Mouse (Mus musculus) liver, embryonic 16.5 days (tissue): ENCODE results near the gene Srsf3. TPM values are rescaled to one million over a fixed set of nuclear protein-coding genes. Genes with fewer than 3 reads are reported as not detected.

Experiments used
- ATAC-seq: fragments of 200-750 bp; cut with Nextera tagmentation; 2 replicates; pipeline ENCODE4 v1.8.0; 2017; ENCODE audit warnings: low read depth, mild to moderate bottlenecking, moderate number of reproducible peaks, moderate library complexity
- H3K27ac ChIP-seq: fragments of 300-500 bp; sonication (generic); 2 replicates; pipeline ENCODE4 v1.5.1; 2014; ENCODE audit warnings: mild to moderate bottlenecking, low read length
- H3K27me3 ChIP-seq: fragments of 300-500 bp; sonication (generic); 2 replicates; pipeline ENCODE4 v1.6.1; 2014; ENCODE audit warnings: low read depth, low read length, mixed read lengths; ENCODE audit not compliant: control insufficient read depth, insufficient read depth
- H3K36me3 ChIP-seq: fragments of 300-500 bp; sonication (generic); 2 replicates; pipeline ENCODE4 v1.6.1; 2014; ENCODE audit warnings: mild to moderate bottlenecking; ENCODE audit not compliant: control insufficient read depth, insufficient read depth
- H3K4me1 ChIP-seq: fragments of 300-500 bp; sonication (generic); 2 replicates; pipeline ENCODE4 v1.6.1; 2014; ENCODE audit warnings: low read depth, low read length, mixed read lengths; ENCODE audit not compliant: control insufficient read depth
- H3K4me2 ChIP-seq: fragments of 300-500 bp; sonication (generic); 2 replicates; pipeline ENCODE4 v1.6.1; 2014; ENCODE audit warnings: low read depth, low read length, mixed read lengths
- H3K4me3 ChIP-seq: fragments of 300-500 bp; sonication (generic); 2 replicates; pipeline ENCODE4 v1.5.1; 2014; ENCODE audit warnings: low read depth, mild to moderate bottlenecking, low read length
- H3K9ac ChIP-seq: fragments of 300-500 bp; sonication (generic); 2 replicates; pipeline ENCODE4 v1.6.1; 2014; ENCODE audit warnings: low read depth, low read length
- H3K9me3 ChIP-seq: fragments of 300-500 bp; sonication (generic); replicated peaks from 2 replicates; pipeline ENCODE4 v1.6.1; 2016; ENCODE audit warnings: low read length; ENCODE audit not compliant: control insufficient read depth
- WGBS: fragments of 180-500 bp; shearing (Covaris S2); extraction: QIAGEN DNeasy Blood & Tissue Kit; methylation state at CpG from one replicate; pipeline ENCODE4 v1.1.7; 2014; ENCODE audit not compliant: insufficient replicate concordance; 5-methylcytosine and 5-hydroxymethylcytosine counted together
- polyA plus RNA-seq: library from polyadenylated mRNA; unstranded; fragments of >200 nt; fragmentation: Nextera tagmentation; extraction: Ambion mirVana; gene quantifications from 2 replicates; pipeline ENCODE4 v1.2.1, GENCODE M21; 2015

Gene Srsf3
- polyA plus RNA-seq, 1 experiment from 2014 or later, result 185 TPM

DNA sequence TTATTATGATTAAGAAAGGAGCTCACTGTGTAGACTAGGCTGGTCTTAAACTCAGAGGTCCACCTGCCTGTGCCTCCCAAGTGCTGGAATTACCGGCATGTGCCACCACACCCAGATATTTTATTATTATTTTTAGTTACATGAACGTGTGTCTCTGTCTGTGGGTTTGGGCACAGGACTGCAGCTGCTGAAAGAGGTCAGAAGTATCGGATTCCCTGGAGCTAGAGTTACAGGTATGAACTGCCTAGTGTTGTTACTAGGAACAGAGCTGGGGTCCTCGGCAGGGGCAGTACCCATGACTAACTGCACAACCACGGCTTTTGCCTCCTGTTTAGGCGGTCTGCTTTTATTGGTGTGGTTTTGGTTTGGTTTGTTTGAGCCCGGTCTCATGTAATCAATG lies 23.8 kb downstream of the Srsf3 start:
- no peak overlapping the region for H3K4me2 ChIP-seq
- no peaks in the 10 kb centered on the region for H3K36me3 ChIP-seq
- H3K9me3 ChIP-seq, result no peaks in the 10 kb centered on the region
- no peak overlapping the region for H3K4me3 ChIP-seq
- H3K27me3 ChIP-seq, result no peaks in the 10 kb centered on the region
- H3K4me1 ChIP-seq, result peaks cover 3% of the 10 kb centered on the region; the same call in 1 of the 2 replicates
- WGBS, result 22% methylated on average over 7 of the region's 7 CpGs
- H3K9ac ChIP-seq, result no peak overlapping the region
- ATAC-seq, result no peak
- no peak overlapping the region for H3K27ac ChIP-seq

DNA sequence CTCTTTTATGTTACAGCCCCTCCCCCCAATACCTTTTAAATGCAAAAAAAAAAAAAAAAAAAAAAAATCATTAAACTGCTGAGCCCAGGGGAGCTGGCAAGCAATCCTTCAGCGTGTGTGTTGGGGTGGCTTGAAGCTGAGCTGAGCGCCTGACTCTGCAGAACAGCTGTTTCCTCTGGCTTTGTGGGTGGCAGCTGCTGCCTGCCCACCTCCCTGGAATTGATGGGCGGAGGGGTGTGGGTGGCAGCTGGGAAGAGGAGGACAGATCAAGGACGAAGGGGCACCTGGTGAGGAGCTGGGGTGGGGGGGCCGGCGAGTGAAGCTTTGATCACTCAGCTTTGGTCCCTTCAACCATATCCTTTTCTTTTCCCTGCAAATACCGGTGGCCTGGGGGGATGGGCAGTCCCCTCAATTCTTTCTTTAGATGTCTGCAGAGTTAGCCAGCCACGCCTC lies 24.3 kb downstream of the Srsf3 start:
- Histone ChIP-seq H3K27ac (no peak overlapping the region), H3K4me2 (no peak overlapping the region), H3K36me3 (no peaks in the 10 kb centered on the region), H3K9me3 (no peaks in the 10 kb centered on the region), H3K27me3 (no peaks in the 10 kb centered on the region), H3K4me3 (no peak overlapping the region), H3K4me1 (peaks cover 3% of the 10 kb centered on the region; the same call in 1 of the 2 replicates), H3K9ac (no peak overlapping the region)
- no peak for ATAC-seq
- WGBS, result 7% methylated on average over 8 of the region's 8 CpGs

DNA sequence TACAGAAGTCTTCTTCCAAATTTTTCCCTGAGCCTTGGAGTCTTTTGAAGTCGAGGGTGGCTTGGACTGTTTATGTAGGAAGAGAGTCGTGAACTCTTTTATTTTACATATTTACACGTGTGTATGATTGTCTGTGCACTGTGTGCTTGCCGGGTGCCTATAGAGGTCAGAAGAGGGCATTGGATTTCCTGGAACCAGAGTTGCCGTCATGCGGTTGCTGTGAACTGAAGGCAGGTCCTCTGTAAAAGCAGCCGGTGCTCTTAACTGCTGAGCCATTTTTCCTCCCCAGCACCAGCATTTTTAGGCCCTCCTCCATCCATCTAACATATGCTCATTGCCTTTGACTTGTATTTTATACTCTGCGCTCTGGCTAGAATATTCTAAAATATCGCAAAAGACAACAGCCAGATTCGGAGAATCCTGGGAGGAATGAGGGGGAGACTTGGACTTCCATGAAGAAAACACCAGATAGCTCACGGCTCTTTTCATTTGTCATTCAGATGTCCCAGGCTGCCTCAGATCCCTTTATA lies 25.0 kb downstream of the Srsf3 start:
- H3K4me3 ChIP-seq, result no peak overlapping the region
- no peaks in the 10 kb centered on the region for H3K9me3 ChIP-seq
- H3K27me3 ChIP-seq, result no peaks in the 10 kb centered on the region
- H3K9ac ChIP-seq, result no peak overlapping the region
- ATAC-seq, result no peak
- H3K36me3 ChIP-seq, result no peaks in the 10 kb centered on the region
- peaks cover 3% of the 10 kb centered on the region for H3K4me1 ChIP-seq
- no peak overlapping the region for H3K4me2 ChIP-seq
- H3K27ac ChIP-seq, result no peak overlapping the region
- 62% methylated on average over 11 of the region's 11 CpGs for WGBS

DNA sequence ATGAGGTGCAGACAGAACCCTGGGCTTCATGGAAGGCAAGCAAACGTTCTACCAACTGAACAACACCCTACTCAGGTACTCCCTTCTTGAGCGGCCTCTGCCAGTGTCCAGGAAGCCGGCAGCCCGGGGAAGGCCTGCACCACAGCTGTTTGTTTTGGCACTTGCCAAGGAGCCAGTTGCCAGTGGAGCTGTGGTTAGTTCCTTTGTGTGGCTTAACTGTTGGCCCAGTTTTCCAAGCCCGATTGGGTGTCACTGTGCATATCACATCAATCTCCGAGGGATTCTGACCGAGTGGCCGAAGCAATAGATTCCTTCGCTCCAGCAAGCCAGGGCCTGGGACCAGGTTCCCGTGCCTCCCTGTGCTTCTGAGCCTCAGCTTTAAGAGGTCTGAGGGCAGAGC lies 25.5 kb downstream of the Srsf3 start:
- Histone ChIP-seq H3K27me3 (no peaks in the 10 kb centered on the region), H3K9ac (no peak overlapping the region), H3K36me3 (no peaks in the 10 kb centered on the region), H3K9me3 (no peaks in the 10 kb centered on the region), H3K27ac (no peak overlapping the region), H3K4me2 (no peak overlapping the region), H3K4me3 (no peak overlapping the region), H3K4me1 (peaks cover 3% of the 10 kb centered on the region)
- no peak for ATAC-seq
- WGBS, result 75% methylated on average over 10 of the region's 10 CpGs

DNA sequence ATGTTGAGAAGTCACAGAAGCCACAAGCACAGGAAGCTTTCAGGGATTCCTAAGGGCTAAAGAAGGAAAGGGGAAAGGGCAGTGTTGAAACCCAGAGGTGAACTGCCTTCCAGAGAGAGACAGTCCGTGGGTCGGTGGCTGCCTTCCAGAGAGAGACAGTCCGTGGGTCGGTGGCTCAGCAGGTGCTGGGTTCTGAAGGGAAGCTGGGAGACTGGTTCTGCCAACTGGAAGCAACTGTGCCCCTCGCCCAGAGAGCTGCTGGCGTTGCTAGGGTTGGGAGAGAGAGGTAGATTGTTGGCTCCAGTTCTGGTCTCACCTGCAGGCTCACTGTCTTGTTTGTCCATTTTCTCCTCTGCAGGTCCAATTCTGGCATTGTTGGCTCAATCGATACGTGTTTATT lies 26.1 kb downstream of the Srsf3 start:
- H3K4me2 ChIP-seq, result no peak overlapping the region
- peaks cover 3% of the 10 kb centered on the region for H3K4me1 ChIP-seq
- no peaks in the 10 kb centered on the region for H3K27me3 ChIP-seq
- H3K9ac ChIP-seq, result no peak overlapping the region
- H3K9me3 ChIP-seq, result no peaks in the 10 kb centered on the region
- H3K36me3 ChIP-seq, result no peaks in the 10 kb centered on the region
- 42% methylated on average over 8 of the region's 8 CpGs for WGBS
- no peak overlapping the region for H3K4me3 ChIP-seq
- H3K27ac ChIP-seq, result no peak overlapping the region
- no peak for ATAC-seq

DNA sequence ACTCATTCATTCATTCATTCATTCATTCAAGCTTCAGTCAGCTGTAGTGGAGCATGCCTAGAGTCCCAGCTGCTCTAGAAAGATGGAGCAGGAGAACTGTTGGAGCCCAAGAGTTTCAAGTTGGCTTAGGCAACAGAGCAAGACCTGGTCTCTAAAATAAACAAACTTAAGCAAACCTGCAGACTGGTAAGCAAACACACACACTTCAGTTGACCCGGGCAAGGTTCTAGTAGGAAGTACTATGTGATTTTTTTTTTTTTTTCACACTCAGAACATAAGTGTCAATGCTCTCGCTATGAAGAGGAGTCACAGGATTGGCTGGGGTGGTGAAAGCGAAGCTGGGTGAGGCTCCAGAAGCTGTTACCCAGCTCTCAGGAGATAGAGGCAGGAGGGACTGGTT lies 27.2 kb downstream of the Srsf3 start:
- no peaks in the 10 kb centered on the region for H3K27me3 ChIP-seq
- 62% methylated on average over 3 of the region's 3 CpGs for WGBS
- no peak overlapping the region for H3K4me2 ChIP-seq
- ATAC-seq, result no peak
- H3K9me3 ChIP-seq, result no peaks in the 10 kb centered on the region
- no peaks in the 10 kb centered on the region for H3K36me3 ChIP-seq
- no peak overlapping the region for H3K9ac ChIP-seq
- no peak overlapping the region for H3K4me3 ChIP-seq
- H3K4me1 ChIP-seq, result peaks cover 3% of the 10 kb centered on the region
- no peak overlapping the region for H3K27ac ChIP-seq

DNA sequence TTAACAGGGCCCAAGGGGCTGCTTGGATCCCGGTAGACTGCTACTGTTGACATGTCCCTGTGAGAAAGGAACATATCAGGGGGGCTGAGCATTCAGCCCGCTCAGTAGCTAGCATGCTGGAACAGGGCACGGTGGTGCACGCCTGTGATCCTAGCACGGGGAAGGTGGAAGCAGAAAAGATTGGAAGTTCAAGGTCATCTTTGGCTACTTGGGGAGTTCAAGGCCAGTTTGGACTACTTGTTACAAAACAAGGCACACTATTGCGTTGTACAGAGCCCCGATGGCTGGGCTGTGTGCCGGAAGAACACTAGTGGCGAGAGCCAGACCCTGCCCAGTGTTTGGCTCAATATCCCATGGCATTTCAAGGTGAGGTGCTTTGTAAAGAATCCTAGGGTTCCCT lies 28.5 kb downstream of the Srsf3 start:
- no peak overlapping the region for H3K4me3 ChIP-seq
- no peaks in the 10 kb centered on the region for H3K9me3 ChIP-seq
- no peak overlapping the region for H3K27ac ChIP-seq
- H3K27me3 ChIP-seq, result no peaks in the 10 kb centered on the region
- no peak overlapping the region for H3K9ac ChIP-seq
- no peak overlapping the region for H3K4me2 ChIP-seq
- WGBS, result 70% methylated on average over 9 of the region's 9 CpGs
- no peak for ATAC-seq
- H3K4me1 ChIP-seq, result peaks cover 3% of the 10 kb centered on the region
- H3K36me3 ChIP-seq, result no peaks in the 10 kb centered on the region

DNA sequence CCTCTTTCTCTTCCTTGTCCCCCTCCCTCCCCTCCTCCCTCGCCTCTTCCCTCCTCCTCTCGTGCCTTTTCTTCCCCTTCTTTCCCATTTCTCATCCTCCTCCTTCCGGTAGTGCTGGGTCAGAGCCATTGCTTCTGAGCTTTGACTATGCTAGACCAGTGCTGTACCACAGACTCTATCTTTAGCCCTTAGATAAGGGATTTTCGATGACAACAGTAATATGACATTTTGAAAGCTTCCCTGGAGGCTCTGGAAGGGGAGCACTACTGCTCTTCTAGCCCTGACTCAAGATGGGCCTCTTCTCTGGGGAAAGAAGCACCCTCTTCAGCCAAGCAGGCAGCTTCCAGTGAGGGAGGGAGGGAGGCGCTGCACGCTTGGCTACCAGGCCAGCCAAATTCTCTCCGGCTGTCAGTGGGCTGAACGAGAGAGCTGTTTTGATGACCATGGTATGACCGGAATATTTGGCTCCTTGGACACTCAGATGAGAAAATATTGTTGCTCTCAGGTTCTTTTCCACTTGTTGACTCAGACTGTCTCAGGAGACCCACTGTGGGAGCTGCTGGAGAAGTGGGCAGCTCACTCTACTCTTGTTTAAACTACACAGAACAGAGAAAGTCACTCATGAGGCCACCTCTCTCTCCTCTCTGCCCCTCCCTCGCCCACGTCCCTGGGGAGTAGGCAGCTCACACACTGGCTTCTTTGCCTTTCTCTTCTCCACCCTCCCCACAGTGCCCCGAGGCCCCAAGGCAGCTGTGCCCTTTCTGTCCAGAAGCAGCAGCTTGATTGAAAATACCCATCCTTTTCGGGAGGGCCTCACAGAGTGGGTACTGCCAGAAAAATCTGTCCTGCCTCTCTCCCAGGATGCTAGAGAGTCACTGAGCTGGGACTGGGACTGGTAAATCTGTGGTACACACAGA lies 29.9 kb downstream of the Srsf3 start:
- Histone ChIP-seq H3K4me1 (no peaks in the 10 kb centered on the region; the same call in 1 of the 2 replicates), H3K9me3 (no peaks in the 10 kb centered on the region), H3K27me3 (no peaks in the 10 kb centered on the region), H3K4me2 (no peak overlapping the region), H3K4me3 (no peak overlapping the region), H3K27ac (no peak overlapping the region), H3K9ac (no peak overlapping the region), H3K36me3 (no peaks in the 10 kb centered on the region)
- 52% methylated on average over 13 of the region's 13 CpGs for WGBS
- no peak for ATAC-seq
